ENCODE assay signal across 14 mouse cellular contexts in genomic region chr2:68794616-68795015, GRCm38 (mm10).
DNase-seq lines count a peak whose midpoint lies in the region; ATAC-seq and TF ChIP-seq lines count a peak whose summit lies in the region.
"Had no signal": no experiment of that assay in that cellular context is flagged by ENCODE, and none has a peak within 500 bp of the region (broad histone marks: within the 10 kb centered on the region; RNA-seq: fewer than 3 reads in every experiment).

No protein-coding gene starts in this region.

- H3K36me3 ChIP-seq in forebrain, embryonic 14.5 days (ENCODE audit: control insufficient read depth, insufficient read depth, low read length) = no peaks in the 10 kb centered on the region
- no peaks in the 10 kb centered on the region for H3K36me3 ChIP-seq in hindbrain, embryonic 15.5 days
- H3K36me3 ChIP-seq in neural tube, embryonic 13.5 days = no peaks in the 10 kb centered on the region
- H3K36me3 ChIP-seq in limb, embryonic 10.5 days = no peaks in the 10 kb centered on the region
- H3K36me3 ChIP-seq: embryonic facial prominence, embryonic 12.5 days; heart, embryonic 15.5 days; intestine, embryonic 15.5 days; stomach, embryonic 15.5 days had no signal

- H3K9ac ChIP-seq in forebrain, embryonic 14.5 days (ENCODE audit: low read length) = no peak overlapping the region
- no peak overlapping the region for H3K9ac ChIP-seq in hindbrain, embryonic 15.5 days
- H3K9ac ChIP-seq in neural tube, embryonic 13.5 days = no peak overlapping the region
- H3K9ac ChIP-seq: embryonic facial prominence, embryonic 12.5 days; heart, embryonic 15.5 days; intestine, embryonic 15.5 days; liver, embryonic 14.5 days; stomach, embryonic 15.5 days had no signal

- no peak for TF ChIP-seq CTCF in layer of hippocampus, adult 2 months (conservative IDR thresholded peaks at IDR 0.05)

- H3K27ac ChIP-seq in layer of hippocampus, adult 2 months = no peak overlapping the region
- no peak overlapping the region for H3K27ac ChIP-seq in forebrain, embryonic 14.5 days (ENCODE audit: low read depth, low read length)
- no peak overlapping the region for H3K27ac ChIP-seq in hindbrain, embryonic 15.5 days (replicated peaks)
- H3K27ac ChIP-seq in neural tube, embryonic 13.5 days (replicated peaks) = 0 out of 2 replicates have a peak overlapping the region, but pooled peaks have one; percentile 7
- H3K27ac ChIP-seq in limb, embryonic 10.5 days = no peak overlapping the region
- H3K27ac ChIP-seq: embryonic facial prominence, embryonic 12.5 days; heart, embryonic 15.5 days; intestine, embryonic 15.5 days; liver, embryonic 14.5 days; stomach, embryonic 15.5 days had no signal

- H3K27me3 ChIP-seq in forebrain, embryonic 14.5 days (replicated peaks; ENCODE audit: control insufficient read depth, insufficient read depth, low read length) = no peaks in the 10 kb centered on the region
- H3K27me3 ChIP-seq in hindbrain, embryonic 15.5 days = no peaks in the 10 kb centered on the region
- H3K27me3 ChIP-seq in neural tube, embryonic 13.5 days = no peaks in the 10 kb centered on the region
- no peaks in the 10 kb centered on the region for H3K27me3 ChIP-seq in limb, embryonic 10.5 days (ENCODE audit: low read depth, poor library complexity, severe bottlenecking)
- H3K27me3 ChIP-seq: embryonic facial prominence, embryonic 12.5 days; heart, embryonic 15.5 days; intestine, embryonic 15.5 days; stomach, embryonic 15.5 days had no signal

- H3K9me3 ChIP-seq in forebrain, embryonic 14.5 days (replicated peaks; ENCODE audit: control insufficient read depth, low read length) = no peaks in the 10 kb centered on the region
- no peaks in the 10 kb centered on the region for H3K9me3 ChIP-seq in hindbrain, embryonic 15.5 days
- no peaks in the 10 kb centered on the region for H3K9me3 ChIP-seq in neural tube, embryonic 13.5 days
- H3K9me3 ChIP-seq in limb, embryonic 10.5 days (replicated peaks) = no peaks in the 10 kb centered on the region
- H3K9me3 ChIP-seq: embryonic facial prominence, embryonic 12.5 days; heart, embryonic 15.5 days; intestine, embryonic 15.5 days; stomach, embryonic 15.5 days had no signal

- DNase-seq in layer of hippocampus, adult 2 months (ENCODE audit: low spot score in 2 of 2) = no peak
- DNase-seq in layer of hippocampus, adult 9-10 months (ENCODE audit: low spot score) = no peak
- peak; percentile 87 for DNase-seq in forebrain, embryonic 14.5 days (ENCODE audit: low spot score)
- DNase-seq in limb, embryonic 10.5 days (ENCODE audit: low spot score) = no peak
- DNase-seq: kidney, postnatal 10 days; lung, postnatal 36 days had no signal

- WGBS in forebrain, embryonic 14.5 days = 15% methylated on average over 9 of the region's 9 CpGs
- 10% methylated on average over 9 of the region's 9 CpGs for WGBS in hindbrain, embryonic 15.5 days
- 19% methylated on average over 9 of the region's 9 CpGs for WGBS in neural tube, embryonic 13.5 days
- WGBS in limb, embryonic 10.5 days = 66% methylated on average over 9 of the region's 9 CpGs

- ATAC-seq in forebrain, embryonic 14.5 days = peak; percentile 87
- ATAC-seq in hindbrain, embryonic 15.5 days (ENCODE audit: low FRiP score, low read depth) = no peak
- peak; percentile 80 for ATAC-seq in neural tube, embryonic 13.5 days (ENCODE audit: low read depth)
- ATAC-seq in megakaryocyte, adult 5-6 weeks (ENCODE audit: poor library complexity, severe bottlenecking) = no peak
- ATAC-seq: intestine, embryonic 15.5 days had no signal

- H3K4me2 ChIP-seq in forebrain, embryonic 14.5 days (ENCODE audit: low read length) = peak overlapping the region; percentile 28; the same call in 1 of the 2 replicates
- H3K4me2 ChIP-seq in hindbrain, embryonic 15.5 days = peak overlapping the region; percentile 41
- H3K4me2 ChIP-seq in neural tube, embryonic 13.5 days = peak overlapping the region; percentile 30
- H3K4me2 ChIP-seq: embryonic facial prominence, embryonic 12.5 days; heart, embryonic 15.5 days; intestine, embryonic 15.5 days; stomach, embryonic 15.5 days had no signal

- H3K4me1 ChIP-seq in forebrain, embryonic 14.5 days (ENCODE audit: control insufficient read depth, insufficient read depth, low read length) = peaks cover 11% of the 10 kb centered on the region
- H3K4me1 ChIP-seq in hindbrain, embryonic 15.5 days (replicated peaks) = peaks cover 8% of the 10 kb centered on the region; the same call in 1 of the 2 replicates
- peaks cover 15% of the 10 kb centered on the region for H3K4me1 ChIP-seq in neural tube, embryonic 13.5 days (replicated peaks)
- 0 out of 2 replicates have a peak, but pooled peaks cover 2% of the 10 kb centered on the region for H3K4me1 ChIP-seq in limb, embryonic 10.5 days
- H3K4me1 ChIP-seq: embryonic facial prominence, embryonic 12.5 days; heart, embryonic 15.5 days; intestine, embryonic 15.5 days; stomach, embryonic 15.5 days had no signal

- H3K4me3 ChIP-seq in layer of hippocampus, adult 2 months = peak overlapping the region; percentile 13
- H3K4me3 ChIP-seq in forebrain, embryonic 14.5 days (ENCODE audit: low read depth, low read length) = no peak overlapping the region
- H3K4me3 ChIP-seq in hindbrain, embryonic 15.5 days = no peak overlapping the region
- no peak overlapping the region for H3K4me3 ChIP-seq in neural tube, embryonic 13.5 days
- no peak overlapping the region for H3K4me3 ChIP-seq in limb, embryonic 10.5 days
- H3K4me3 ChIP-seq: embryonic facial prominence, embryonic 12.5 days; heart, embryonic 15.5 days; intestine, embryonic 15.5 days; stomach, embryonic 15.5 days had no signal

Comparison
In these comparisons a context has a peak if more than half of its experiments do, and no peak if none do; other contexts are left out.
1. ATAC-seq: peak in forebrain, embryonic 14.5 days (single experiment) and neural tube, embryonic 13.5 days (single experiment); none in hindbrain, embryonic 15.5 days (single experiment) and megakaryocyte, adult 5-6 weeks (single experiment).
2. Peak in every context shown above with its lines, with median percentiles within 50 percentile points of each other: H3K4me2 ChIP-seq.